Mouse (Mus musculus) ES-E14 (cell line): Measurements from ENCODE around the gene Naip6.
"Not testable (repeated sequence)": the region's sequence is repeated elsewhere in the genome, so short reads cannot be mapped to it uniquely, and the experiment has no call there.

Source experiments
- CHD2 ChIP-seq: IDR thresholded peaks from 2 replicates; pipeline ENCODE4 v1.6.1; 2014; ENCODE audit warnings: mild to moderate bottlenecking, low read depth, low read length, inconsistent platforms
- MAFK ChIP-seq: IDR thresholded peaks from 2 replicates; pipeline ENCODE4 v1.6.1; 2014; ENCODE audit warnings: mild to moderate bottlenecking, low read depth, low read length, inconsistent platforms; ENCODE audit not compliant: insufficient read depth
- ZC3H11A ChIP-seq: IDR thresholded peaks from 2 replicates; pipeline ENCODE4 v1.6.1; 2012; ENCODE audit warnings: low read depth, mild to moderate bottlenecking, inconsistent platforms, low read length, borderline replicate concordance

GRCm38 (mm10) chr13:100317256-100317893, at the start of gene Naip6:
- TF ChIP-seq MAFK, CHD2, ZC3H11A: not testable (repeated sequence)
